Mouse (Mus musculus) monocyte, adult 2 months (primary cell): ENCODE results near the gene Ppm1b.

Experiments
- DNase-seq, 2 experiments: peaks; one replicate each; pipeline ENCODE4 v3.0.0; 2022; ENCODE audit warnings: low spot score in 2 of 2, low read depth in 1 of 2

Ppm1b gene

GRCm38 (mm10) chr17:85067331-85067730, 110.8 kb downstream of the Ppm1b start:
- DNase-seq: no peak

GRCm38 (mm10) chr17:85070658-85071057, 114.1 kb downstream of the Ppm1b start:
- DNase-seq: no peak

DNA sequence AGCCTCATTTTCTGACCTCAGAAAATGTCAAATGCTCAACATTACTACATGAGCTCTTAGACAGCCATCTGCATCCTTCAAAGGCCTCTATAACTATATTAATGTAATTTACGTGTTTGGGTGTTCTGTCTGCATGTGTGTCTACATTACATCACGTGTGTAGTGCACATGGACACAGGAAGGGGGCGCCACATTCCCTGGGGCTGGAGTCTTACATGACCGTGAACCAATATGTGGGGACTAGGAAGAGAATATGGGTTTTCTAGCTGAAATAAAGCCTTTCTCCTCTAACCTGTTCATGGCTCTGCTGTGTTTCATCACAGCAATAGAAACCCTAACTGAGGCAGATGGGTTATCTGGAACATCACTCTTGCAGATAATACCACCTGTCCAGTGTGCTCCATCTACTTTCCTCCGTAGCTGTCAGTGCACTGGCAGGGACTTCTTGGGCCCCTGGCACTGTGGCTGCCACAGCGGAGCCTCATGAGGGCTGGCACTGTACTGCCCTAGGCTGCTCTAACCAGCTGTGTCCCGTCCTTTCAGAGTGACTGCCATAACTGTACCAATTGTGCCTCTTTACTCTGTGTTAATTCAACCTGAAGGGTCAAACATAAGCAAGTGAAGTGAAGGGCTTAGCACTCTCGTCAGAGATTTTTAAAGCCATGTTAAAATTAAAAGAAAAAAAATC, 114.7 kb downstream of the Ppm1b start:
- DNase-seq: no peak

DNA sequence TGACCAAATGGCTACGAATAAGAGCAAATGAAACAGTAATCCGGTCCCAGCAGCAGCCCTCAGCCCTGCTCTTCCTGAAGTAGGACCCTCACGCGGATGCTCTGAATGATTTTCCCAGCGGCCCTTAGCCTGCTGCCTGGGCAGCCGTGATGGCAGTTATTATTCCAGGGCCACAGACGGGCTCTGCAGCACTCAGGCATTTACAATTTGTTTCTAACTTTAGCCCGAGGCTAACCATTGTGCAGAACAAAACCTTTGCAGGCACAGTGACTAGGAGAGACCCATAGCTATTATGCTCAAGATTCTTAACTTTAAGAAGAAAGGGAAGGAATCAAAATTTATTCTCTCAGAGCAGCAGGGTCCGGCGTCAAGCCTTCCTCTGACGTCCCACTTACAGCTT, 115.8 kb downstream of the Ppm1b start:
- DNase-seq: no peak

- no peak for DNase-seq
Measured at GRCm38 (mm10) chr17:85073214-85073613, 116.7 kb downstream of the Ppm1b start.
